Mouse (Mus musculus): Measurements from ENCODE around the gene Ttc23.

DNA sequence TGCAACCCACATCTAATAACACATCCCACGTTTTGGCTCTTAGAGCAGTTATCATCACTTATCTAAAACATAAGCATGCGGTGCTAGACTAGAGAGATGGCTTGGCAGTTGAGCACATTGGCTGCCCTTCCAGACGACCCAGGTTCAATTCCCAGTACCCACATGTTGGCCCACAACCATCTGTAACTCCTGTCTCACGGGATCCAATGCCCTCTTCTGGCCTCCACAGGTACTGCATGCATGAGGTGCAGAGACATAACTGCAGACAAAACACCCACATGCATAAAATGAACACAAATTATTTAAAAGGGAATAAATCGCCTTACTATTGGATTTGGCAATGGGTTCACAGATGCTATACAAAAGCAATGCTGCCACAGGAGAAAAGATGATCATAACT, 14.8 kb upstream of the Ttc23 start:
- TF ChIP-seq CTCF (IDR thresholded peaks at IDR 0.05; ENCODE audit: extremely low read depth, insufficient read depth, insufficient read length, insufficient replicate concordance) (no peak), POLR2A (IDR thresholded peaks at IDR 0.05; ENCODE audit: low read depth, low read length) (no peak)

All from spleen, adult 2 months (tissue).